Mouse (Mus musculus) forebrain, embryonic 16.5 days (tissue): Measurements from ENCODE around the gene Pagr1a. TPM values are rescaled to one million over a fixed set of nuclear protein-coding genes. Genes with fewer than 3 reads are reported as not detected.

Experiments used
- ATAC-seq: fragments of 200-750 bp; cut with Nextera tagmentation; 2 replicates; pipeline ENCODE4 v1.8.0; 2017; ENCODE audit warnings: mild to moderate bottlenecking, moderate library complexity
- H3K27ac ChIP-seq: fragments of 300-500 bp; sonication (generic); 2 replicates; pipeline ENCODE4 v1.5.1; 2014; ENCODE audit warnings: low read length, control low read depth
- H3K27me3 ChIP-seq: fragments of 300-500 bp; sonication (generic); replicated peaks from 2 replicates; pipeline ENCODE4 v1.6.1; 2014; ENCODE audit warnings: low read length; ENCODE audit not compliant: control insufficient read depth, insufficient read depth
- H3K36me3 ChIP-seq: fragments of 300-500 bp; sonication (generic); 2 replicates; pipeline ENCODE4 v1.6.1; 2014; ENCODE audit not compliant: control insufficient read depth, insufficient read depth
- H3K4me1 ChIP-seq: fragments of 300-500 bp; sonication (generic); replicated peaks from 2 replicates; pipeline ENCODE4 v1.6.1; 2014; ENCODE audit warnings: low read length; ENCODE audit not compliant: control insufficient read depth, insufficient read depth
- H3K4me2 ChIP-seq: fragments of 300-500 bp; sonication (generic); 2 replicates; pipeline ENCODE4 v1.6.1; 2014; ENCODE audit warnings: mild to moderate bottlenecking, low read length, control low read depth
- H3K4me3 ChIP-seq: fragments of 300-500 bp; sonication (generic); replicated peaks from 2 replicates; pipeline ENCODE4 v1.5.1; 2014; ENCODE audit warnings: mild to moderate bottlenecking, low read length, control low read depth
- H3K9ac ChIP-seq: fragments of 300-500 bp; sonication (generic); replicated peaks from 2 replicates; pipeline ENCODE4 v1.6.1; 2014; ENCODE audit warnings: low read depth, low read length, control low read depth
- H3K9me3 ChIP-seq: fragments of 300-500 bp; sonication (generic); 2 replicates; pipeline ENCODE4 v1.6.1; 2016; ENCODE audit warnings: low read length; ENCODE audit not compliant: control insufficient read depth
- WGBS: fragments of 180-500 bp; shearing (Covaris S2); extraction: QIAGEN DNeasy Blood & Tissue Kit; methylation state at CpG from one replicate; pipeline ENCODE4 v1.1.7; 2014; 5-methylcytosine and 5-hydroxymethylcytosine counted together
- polyA plus RNA-seq: library from polyadenylated mRNA; unstranded; fragments of >200 nt; fragmentation: Nextera tagmentation; extraction: Ambion mirVana; gene quantifications from 2 replicates; pipeline ENCODE4 v1.2.1, GENCODE M21; 2015

Pagr1a gene
- polyA plus RNA-seq, 1 experiment from 2014 or later: 22.9 TPM

DNA sequence TGATC lies 869 bp downstream of the Pagr1a start, which contains the start of gene Pagr1b:
TSS of gene Pagr1b (minus strand) at position 4 of the 5 bp plus-strand sequence.
- H3K27me3 ChIP-seq: no peaks in the 10 kb centered on the region
- H3K9ac ChIP-seq: peak within 1 kb of the TSS; percentile 85
- peak within 1 kb of the TSS; percentile 97 for H3K27ac ChIP-seq
- peak within 1 kb of the TSS; percentile 62 for H3K4me3 ChIP-seq
- peak within 1 kb of the TSS; percentile 83 for H3K4me2 ChIP-seq
- no peak for ATAC-seq
- H3K36me3 ChIP-seq: peaks cover 11% of the 10 kb centered on the region; the same call in 1 of the 2 replicates
- H3K4me1 ChIP-seq: peaks cover 57% of the 10 kb centered on the region
- H3K9me3 ChIP-seq: no peaks in the 10 kb centered on the region

DNA sequence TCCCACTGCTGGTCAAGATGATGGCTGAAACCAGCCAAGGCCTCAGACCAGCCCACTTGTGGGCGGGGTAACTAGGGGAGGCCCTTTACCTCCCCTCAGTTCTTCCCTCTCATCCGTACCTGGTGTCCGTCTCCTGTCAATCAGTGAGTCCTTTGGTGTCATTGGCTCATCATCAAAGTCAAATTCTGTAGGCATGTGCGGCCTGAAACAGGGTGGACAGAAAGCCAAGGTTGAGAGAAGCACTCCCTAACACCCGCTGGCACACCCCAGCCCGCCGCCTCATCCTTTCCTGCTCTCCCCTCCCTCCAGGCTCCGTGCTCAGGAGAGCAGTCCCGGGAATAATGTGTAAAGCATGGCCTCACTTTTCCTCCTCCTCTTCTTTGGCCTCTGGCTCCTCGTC lies 1.1 kb downstream of the Pagr1a start:
- Histone ChIP-seq H3K36me3 (peaks cover 11% of the 10 kb centered on the region; the same call in 1 of the 2 replicates), H3K4me2 (peak overlapping the region; percentile 83), H3K4me1 (peaks cover 55% of the 10 kb centered on the region), H3K4me3 (peak overlapping the region; percentile 62), H3K9me3 (no peaks in the 10 kb centered on the region), H3K9ac (peak overlapping the region; percentile 85), H3K27ac (peak overlapping the region; percentile 97), H3K27me3 (no peaks in the 10 kb centered on the region)
- 2% methylated on average over 10 of the region's 10 CpGs for WGBS
- ATAC-seq: 0 out of 2 replicates have a peak, but pooled peaks have one; percentile 0

DNA sequence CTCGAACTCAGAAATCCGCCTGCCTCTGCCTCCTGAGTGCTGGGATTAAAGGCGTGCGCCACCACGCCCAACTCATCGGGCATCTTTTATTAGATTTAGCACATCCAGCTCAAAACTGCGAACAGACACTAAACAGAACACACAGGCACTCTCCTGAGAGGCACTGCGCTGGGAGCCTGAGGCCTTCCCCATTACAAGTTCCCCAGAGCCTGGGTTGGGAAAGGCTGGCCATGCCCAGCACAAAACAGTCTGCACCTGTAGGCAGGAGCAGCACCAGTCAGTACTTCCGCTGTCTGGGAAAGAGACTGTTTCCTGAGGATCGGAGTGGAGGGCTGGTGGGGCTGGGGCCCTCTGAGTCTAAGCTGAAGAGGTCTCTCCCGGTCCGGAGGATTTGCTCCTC lies 2.2 kb downstream of the Pagr1a start:
- H3K4me1 ChIP-seq: peaks cover 46% of the 10 kb centered on the region
- WGBS: 96% methylated on average over 12 of the region's 12 CpGs
- H3K27me3 ChIP-seq: no peaks in the 10 kb centered on the region
- no peak overlapping the region for H3K9ac ChIP-seq
- ATAC-seq: no peak
- H3K27ac ChIP-seq: no peak overlapping the region
- no peak overlapping the region for H3K4me2 ChIP-seq
- no peaks in the 10 kb centered on the region for H3K9me3 ChIP-seq
- H3K4me3 ChIP-seq: no peak overlapping the region
- H3K36me3 ChIP-seq: peaks cover 11% of the 10 kb centered on the region; the same call in 1 of the 2 replicates

DNA sequence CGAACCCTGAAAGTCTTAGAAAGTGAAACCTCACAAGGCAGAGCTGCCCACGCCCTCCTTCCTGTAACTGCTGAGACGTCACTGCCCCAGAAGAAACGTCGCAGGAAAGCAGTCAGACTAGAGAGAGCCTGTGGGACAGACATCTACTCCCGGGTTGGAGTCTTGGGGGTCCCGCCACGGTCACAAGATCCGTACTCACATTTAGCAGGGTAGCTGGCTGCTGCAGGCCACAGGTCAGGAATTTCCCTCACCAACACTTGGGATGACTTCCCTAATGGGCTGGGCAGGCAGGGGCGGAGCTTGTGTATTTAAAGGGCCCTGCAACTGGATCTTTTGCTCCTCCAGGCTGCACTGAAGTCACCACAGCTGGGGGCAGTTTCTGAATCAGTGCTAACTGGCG lies 2.8 kb downstream of the Pagr1a start, which contains the start of gene Mvp:
TSS of gene Mvp (minus strand) at position 302 of the 400 bp plus-strand sequence.
- Histone ChIP-seq H3K27ac (no peak within 1 kb of the TSS), H3K9ac (no peak within 1 kb of the TSS), H3K4me1 (peaks cover 39% of the 10 kb centered on the region), H3K4me2 (peak within 1 kb of the TSS; percentile 13; the same call in 1 of the 2 replicates), H3K4me3 (peak within 1 kb of the TSS; percentile 21), H3K9me3 (no peaks in the 10 kb centered on the region), H3K36me3 (peaks cover 11% of the 10 kb centered on the region; the same call in 1 of the 2 replicates), H3K27me3 (no peaks in the 10 kb centered on the region)
- ATAC-seq: no peak
- 79% methylated on average over 11 of the region's 11 CpGs for WGBS

GRCm38 (mm10) chr7:127013385-127013784 lies 3.8 kb downstream of the Pagr1a start:
- 93% methylated on average over 6 of the region's 6 CpGs for WGBS
- no peak overlapping the region for H3K9ac ChIP-seq
- H3K9me3 ChIP-seq: no peaks in the 10 kb centered on the region
- H3K4me2 ChIP-seq: no peak overlapping the region
- peaks cover 37% of the 10 kb centered on the region for H3K4me1 ChIP-seq
- H3K4me3 ChIP-seq: no peak overlapping the region
- peaks cover 11% of the 10 kb centered on the region; the same call in 1 of the 2 replicates for H3K36me3 ChIP-seq
- H3K27ac ChIP-seq: no peak overlapping the region
- no peak for ATAC-seq
- H3K27me3 ChIP-seq: no peaks in the 10 kb centered on the region

- Histone ChIP-seq H3K9me3 (no peaks in the 10 kb centered on the region), H3K4me1 (peaks cover 37% of the 10 kb centered on the region), H3K4me2 (no peak overlapping the region), H3K27me3 (no peaks in the 10 kb centered on the region), H3K36me3 (peaks cover 11% of the 10 kb centered on the region; the same call in 1 of the 2 replicates), H3K27ac (no peak overlapping the region), H3K4me3 (no peak overlapping the region), H3K9ac (no peak overlapping the region)
- ATAC-seq: no peak
- 97% methylated on average over 10 of the region's 10 CpGs for WGBS
These were observed 4.3 kb downstream of the Pagr1a start for GRCm38 (mm10) chr7:127012845-127013244.

DNA sequence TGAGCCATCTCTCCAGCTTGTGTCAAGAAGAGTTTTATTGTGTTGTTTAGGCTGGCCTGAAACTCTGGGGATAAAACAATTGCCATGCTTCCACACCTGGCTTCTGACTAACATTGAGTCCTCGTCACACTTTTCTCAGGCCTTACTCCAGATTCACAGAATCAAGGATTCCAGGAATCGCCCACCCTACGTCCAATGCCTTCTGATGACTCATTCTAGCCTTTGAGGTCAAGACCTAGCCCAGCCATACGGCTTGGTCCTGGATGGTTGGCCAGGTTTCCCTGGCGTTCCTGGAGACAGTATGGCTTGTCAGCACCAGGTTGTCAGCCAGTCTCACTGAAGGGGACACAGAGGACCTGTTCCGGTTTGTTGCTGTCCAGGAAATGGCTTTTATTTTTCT lies 4.8 kb downstream of the Pagr1a start:
- WGBS: 91% methylated on average over 6 of the region's 6 CpGs
- no peaks in the 10 kb centered on the region for H3K9me3 ChIP-seq
- no peak overlapping the region for H3K4me2 ChIP-seq
- no peak overlapping the region for H3K9ac ChIP-seq
- ATAC-seq: no peak
- H3K4me1 ChIP-seq: peaks cover 32% of the 10 kb centered on the region
- no peaks in the 10 kb centered on the region for H3K27me3 ChIP-seq
- no peak overlapping the region for H3K27ac ChIP-seq
- no peak overlapping the region for H3K4me3 ChIP-seq
- H3K36me3 ChIP-seq: peaks cover 11% of the 10 kb centered on the region; the same call in 1 of the 2 replicates

DNA sequence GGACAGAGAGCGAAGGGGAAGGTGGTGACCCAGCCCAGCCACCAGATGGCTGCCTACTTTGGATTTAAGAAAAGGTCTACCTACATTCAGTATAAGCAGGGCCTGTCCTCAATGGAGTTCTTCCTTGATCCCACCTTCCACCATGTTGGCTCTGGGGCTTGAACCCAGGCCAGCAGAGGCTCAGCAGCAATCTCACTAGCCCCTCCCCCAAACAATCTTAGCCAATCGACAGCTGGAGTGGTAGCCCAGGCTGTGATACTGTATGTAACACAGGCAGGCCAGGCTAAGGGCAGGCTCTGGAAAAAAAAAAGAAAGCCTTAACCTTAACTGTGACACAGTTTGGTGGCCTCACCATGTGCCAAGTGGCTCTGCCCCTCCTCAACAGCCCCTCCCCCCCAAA lies 5.4 kb downstream of the Pagr1a start:
- H3K4me1 ChIP-seq: peaks cover 32% of the 10 kb centered on the region
- H3K9ac ChIP-seq: no peak overlapping the region
- no peak overlapping the region for H3K27ac ChIP-seq
- no peaks in the 10 kb centered on the region for H3K27me3 ChIP-seq
- 84% methylated on average over 2 of the region's 2 CpGs for WGBS
- no peak for ATAC-seq
- H3K4me2 ChIP-seq: no peak overlapping the region
- H3K9me3 ChIP-seq: no peaks in the 10 kb centered on the region
- H3K4me3 ChIP-seq: no peak overlapping the region
- peaks cover 11% of the 10 kb centered on the region; the same call in 1 of the 2 replicates for H3K36me3 ChIP-seq

- Histone ChIP-seq H3K9me3 (no peaks in the 10 kb centered on the region), H3K36me3 (peaks cover 11% of the 10 kb centered on the region; the same call in 1 of the 2 replicates), H3K9ac (no peak overlapping the region), H3K27ac (no peak overlapping the region), H3K4me3 (no peak overlapping the region), H3K27me3 (no peaks in the 10 kb centered on the region), H3K4me1 (peaks cover 30% of the 10 kb centered on the region), H3K4me2 (no peak overlapping the region)
- no peak for ATAC-seq
- WGBS: 95% methylated on average over 2 of the region's 2 CpGs
These were observed 6.1 kb downstream of the Pagr1a start for GRCm38 (mm10) chr7:127011051-127011450.
